In genomic region chr9:110655651-110656007, GRCm38 (mm10) we compare ENCODE assay signal across 8 mouse cellular contexts. TPM values are rescaled to one million over a fixed set of nuclear protein-coding genes. Genes with fewer than 3 reads are reported as not detected.
A peak's percentile ranks its signal among the peaks of the same experiment; 100 is the strongest.
DNase-seq lines count a peak whose midpoint lies in the region; ATAC-seq and TF ChIP-seq lines count a peak whose summit lies in the region.

No protein-coding gene starts in this region.

- no peak for TF ChIP-seq POLR2A in CH12.LX (IDR thresholded peaks at IDR 0.05; ENCODE audit: low read depth, low read length)

- no peak for DNase-seq in heart, embryonic 10.5 days (ENCODE audit: low spot score)
- DNase-seq in heart, postnatal 14 days, result no peak
- DNase-seq in CH12.LX (ENCODE audit: extremely low read depth), result no peak
- DNase-seq in adrenal gland, adult 2 months, result no peak

- in situ Hi-C loops in CH12.LX (cut with MboI; ENCODE audit: low pct_ligation_motif_present, low pct_unique_long_range_greater_than_20kb, low sequenced_read_pairs), result no loop called here

- peak overlapping the region; percentile 81 for H3K4me3 ChIP-seq in heart, embryonic 10.5 days
- H3K4me3 ChIP-seq in CH12.LX (replicated peaks in 1 of 3; ENCODE audit: low read depth in 2 of 3, low read length in 2 of 3, poor library complexity in 1 of 3), result peak overlapping the region; percentile 15 to 69 (median 67)
- H3K4me3 ChIP-seq in forebrain, embryonic 13.5 days, result peak overlapping the region; percentile 60
- H3K4me3 ChIP-seq in liver, embryonic 15.5 days (replicated peaks), result peak overlapping the region; percentile 81

- H3K79me2 ChIP-seq in CH12.LX (replicated peaks; ENCODE audit: control insufficient read depth, extremely low read depth, insufficient read depth, poor library complexity, severe bottlenecking), result peaks cover 24% of the 10 kb centered on the region

- H3K36me3 ChIP-seq in heart, embryonic 10.5 days, result peaks cover 9% of the 10 kb centered on the region; the same call in 1 of the 2 replicates
- H3K36me3 ChIP-seq in CH12.LX (replicated peaks in 1 of 2; ENCODE audit: control insufficient read depth in 1 of 2, insufficient read depth in 1 of 2, low read length in 1 of 2), result peaks cover 0 to 12% of the 10 kb centered on the region in 2 experiments
- H3K36me3 ChIP-seq in forebrain, embryonic 13.5 days (ENCODE audit: poor library complexity, severe bottlenecking), result no peaks in the 10 kb centered on the region; the same call in 1 of the 2 replicates
- no peaks in the 10 kb centered on the region; the same call in none of the 2 replicates for H3K36me3 ChIP-seq in liver, embryonic 15.5 days (replicated peaks)

- no peak for TF ChIP-seq CTCF in CH12.LX (conservative IDR thresholded peaks at IDR 0.05 in 1 of 2, IDR thresholded peaks at IDR 0.05 in 1 of 2; ENCODE audit: low read depth in 2 of 2, low read length in 2 of 2)

- no peak for TF ChIP-seq EP300 in CH12.LX (IDR thresholded peaks at IDR 0.05; ENCODE audit: low read length)

- 83% methylated on average over 10 of the region's 10 CpGs for WGBS in heart, embryonic 10.5 days
- 85% methylated on average over 10 of the region's 10 CpGs for WGBS in forebrain, embryonic 13.5 days
- 80% methylated on average over 10 of the region's 10 CpGs for WGBS in liver, embryonic 15.5 days (ENCODE audit: insufficient replicate concordance)

- 0 out of 2 replicates have a peak overlapping the region, but pooled peaks have one; percentile 5 for H3K9ac ChIP-seq in CH12.LX (ENCODE audit: insufficient read depth, low read depth)
- H3K9ac ChIP-seq in forebrain, embryonic 13.5 days, result peak overlapping the region; percentile 79
- peak overlapping the region; percentile 80 for H3K9ac ChIP-seq in liver, embryonic 15.5 days

- TF ChIP-seq RAD21 in CH12.LX (IDR thresholded peaks at IDR 0.05; ENCODE audit: low read depth, low read length), result no peak

- peak overlapping the region; percentile 41 for H3K4me2 ChIP-seq in CH12.LX (ENCODE audit: insufficient read depth, low read depth, poor library complexity, severe bottlenecking)
- peak overlapping the region; percentile 74 for H3K4me2 ChIP-seq in forebrain, embryonic 13.5 days
- H3K4me2 ChIP-seq in liver, embryonic 15.5 days, result peak overlapping the region; percentile 85

- no peaks in the 10 kb centered on the region for H3K9me3 ChIP-seq in heart, embryonic 10.5 days
- no peaks in the 10 kb centered on the region for H3K9me3 ChIP-seq in CH12.LX (replicated peaks; ENCODE audit: low read length)
- H3K9me3 ChIP-seq in forebrain, embryonic 13.5 days (replicated peaks), result no peaks in the 10 kb centered on the region
- no peaks in the 10 kb centered on the region for H3K9me3 ChIP-seq in liver, embryonic 15.5 days (replicated peaks)

- ATAC-seq in forebrain, embryonic 13.5 days, result 0 out of 2 replicates have a peak, but pooled peaks have one; percentile 1
- no peak for ATAC-seq in liver, embryonic 15.5 days (ENCODE audit: insufficient read depth)
- no peak for ATAC-seq in CD4-positive, CD25-positive, alpha-beta regulatory T cell, adult 4 months
- ATAC-seq in frontal cortex, adult (ENCODE audit: low TSS enrichment), result no peak

- dilution Hi-C loops in CH12.LX (cut with MboI; ENCODE audit: extremely low pct_ligation_motif_present, extremely low pct_unique_long_range_greater_than_20kb, low sequenced_read_pairs), result no loop called here

- peaks cover 30% of the 10 kb centered on the region for H3K27me3 ChIP-seq in heart, embryonic 10.5 days (ENCODE audit: insufficient read depth, poor library complexity, severe bottlenecking)
- H3K27me3 ChIP-seq in CH12.LX (replicated peaks), result no peaks in the 10 kb centered on the region
- H3K27me3 ChIP-seq in forebrain, embryonic 13.5 days, result peaks cover 30% of the 10 kb centered on the region
- peaks cover 33% of the 10 kb centered on the region for H3K27me3 ChIP-seq in liver, embryonic 15.5 days

- peak overlapping the region; percentile 97 for H3K27ac ChIP-seq in heart, embryonic 10.5 days
- H3K27ac ChIP-seq in CH12.LX (ENCODE audit: insufficient read depth, low read depth), result no peak overlapping the region
- peak overlapping the region; percentile 91 for H3K27ac ChIP-seq in forebrain, embryonic 13.5 days
- peak overlapping the region; percentile 95 for H3K27ac ChIP-seq in liver, embryonic 15.5 days (replicated peaks)

- intact Hi-C loops in heart, postnatal 14 days (cut with DNase I), result no loop called here

- peaks cover 58% of the 10 kb centered on the region for H3K4me1 ChIP-seq in heart, embryonic 10.5 days
- H3K4me1 ChIP-seq in CH12.LX (ENCODE audit: control insufficient read depth in 1 of 2, insufficient read depth in 2 of 2), result peaks cover 23 to 72% of the 10 kb centered on the region in 2 experiments
- peaks cover 60% of the 10 kb centered on the region for H3K4me1 ChIP-seq in forebrain, embryonic 13.5 days
- peaks cover 79% of the 10 kb centered on the region for H3K4me1 ChIP-seq in liver, embryonic 15.5 days (replicated peaks)

TF ChIP-seq in CH12.LX, 34 proteins besides CTCF, POLR2A, EP300 and RAD21:
- TF ChIP-seq UBTF (IDR thresholded peaks at IDR 0.05; ENCODE audit: low read depth, low read length) (no peak), MAX (IDR thresholded peaks at IDR 0.05; ENCODE audit: low read length) (no peak)

RNA-seq across cellular contexts. Expression of gene Ccdc12, which starts 0.7 kb away (rescaled TPM):
- 159 and 189 TPM in 2 replicates for polyA plus RNA-seq in heart, embryonic 10.5 days (2016; fragmentation: Nextera tagmentation; extraction: Ambion mirVana)
- total RNA-seq in heart, postnatal 14 days (2021), result 10 to 100 TPM; 65.4 to 68.1 TPM
- 97.8 and 122 TPM in 2 replicates for total RNA-seq in CH12.LX (2012; rRNA removed)
- 85.2 and 89.1 TPM in 2 replicates for total RNA-seq in CH12.LX (2014; rRNA removed)
- polyA plus RNA-seq in CH12.LX (2012; ENCODE audit: insufficient read length, low read depth), result 104 and 106 TPM in 2 replicates
- 146 and 152 TPM in 2 replicates for polyA plus RNA-seq in forebrain, embryonic 13.5 days (2015; fragmentation: Nextera tagmentation; extraction: Ambion mirVana)
- 60.9 and 64.9 TPM in 2 replicates for polyA plus RNA-seq in liver, embryonic 15.5 days (2015; fragmentation: Nextera tagmentation; extraction: Ambion mirVana)
- 100 to 1,000 TPM; 225 to 243 TPM for polyA plus RNA-seq in CD4-positive, CD25-positive, alpha-beta regulatory T cell, adult 4 months (2017; shearing (Covaris generic))
- total RNA-seq in adrenal gland, adult 2 months (2021), result 10 to 100 TPM; 51.6 to 71.6 TPM
- 38.4 and 45.5 TPM in 2 replicates for polyA plus RNA-seq in adrenal gland, adult 2 months (2012; rRNA removed)

RNA-seq across cellular contexts. Expression of gene Nbeal2, which starts 1.7 kb away (rescaled TPM):
- 2.4 and 3.1 TPM in 2 replicates for polyA plus RNA-seq in heart, embryonic 10.5 days (2016; fragmentation: Nextera tagmentation; extraction: Ambion mirVana)
- 10 to 100 TPM; 10.4 to 12.0 TPM for total RNA-seq in heart, postnatal 14 days (2021)
- 8.4 and 13.6 TPM in 2 replicates for total RNA-seq in CH12.LX (2012; rRNA removed)
- 2.6 and 3.2 TPM in 2 replicates for total RNA-seq in CH12.LX (2014; rRNA removed)
- polyA plus RNA-seq in CH12.LX (2012; ENCODE audit: insufficient read length, low read depth), result 17.7 and 19.7 TPM in 2 replicates
- polyA plus RNA-seq in forebrain, embryonic 13.5 days (2015; fragmentation: Nextera tagmentation; extraction: Ambion mirVana), result 2.1 and 2.2 TPM in 2 replicates
- 1.8 and 2.4 TPM in 2 replicates for polyA plus RNA-seq in liver, embryonic 15.5 days (2015; fragmentation: Nextera tagmentation; extraction: Ambion mirVana)
- 10 to 100 TPM; 20.1 to 20.5 TPM for polyA plus RNA-seq in CD4-positive, CD25-positive, alpha-beta regulatory T cell, adult 4 months (2017; shearing (Covaris generic))
- 1 to 10 TPM; 5.5 to 7.1 TPM for total RNA-seq in adrenal gland, adult 2 months (2021)
- polyA plus RNA-seq in adrenal gland, adult 2 months (2012; rRNA removed), result 22.5 and 30.8 TPM in 2 replicates

RNA-seq across cellular contexts. Expression of gene Nradd, which starts 31.4 kb away (rescaled TPM):
- 28.5 and 32.3 TPM in 2 replicates for polyA plus RNA-seq in heart, embryonic 10.5 days (2016; fragmentation: Nextera tagmentation; extraction: Ambion mirVana)
- 1 to 10 TPM; 1.1 to 1.2 TPM for total RNA-seq in heart, postnatal 14 days (2021)
- total RNA-seq in CH12.LX (2012; rRNA removed) (8.9 TPM in 2 replicates), CH12.LX (2014; rRNA removed) (17.7 and 18.4 TPM in 2 replicates)
- 15.0 and 15.8 TPM in 2 replicates for polyA plus RNA-seq in CH12.LX (2012; ENCODE audit: insufficient read length, low read depth)
- 30.0 and 31.5 TPM in 2 replicates for polyA plus RNA-seq in forebrain, embryonic 13.5 days (2015; fragmentation: Nextera tagmentation; extraction: Ambion mirVana)
- polyA plus RNA-seq in liver, embryonic 15.5 days (2015; fragmentation: Nextera tagmentation; extraction: Ambion mirVana), result 1.6 and 2.5 TPM in 2 replicates
- 1 to 10 TPM; 5.5 to 8.2 TPM for polyA plus RNA-seq in CD4-positive, CD25-positive, alpha-beta regulatory T cell, adult 4 months (2017; shearing (Covaris generic))
- total RNA-seq in adrenal gland, adult 2 months (2021), result 10 to 100 TPM; 12.0 to 14.5 TPM
- polyA plus RNA-seq in adrenal gland, adult 2 months (2012; rRNA removed), result 27.6 and 30.2 TPM in 2 replicates

Comparison
In these comparisons a context has a peak if more than half of its experiments do, and no peak if none do; other contexts are left out.
1. H3K9ac ChIP-seq: peak in every context shown above with its lines; median percentile 80 in liver, embryonic 15.5 days; 79 in forebrain, embryonic 13.5 days; 5 in CH12.LX.